Mouse (Mus musculus): Measurements from ENCODE around the gene Fam131a.
A peak's percentile ranks its signal among the peaks of the same experiment; 100 is the strongest.

Fam131a gene

DNA sequence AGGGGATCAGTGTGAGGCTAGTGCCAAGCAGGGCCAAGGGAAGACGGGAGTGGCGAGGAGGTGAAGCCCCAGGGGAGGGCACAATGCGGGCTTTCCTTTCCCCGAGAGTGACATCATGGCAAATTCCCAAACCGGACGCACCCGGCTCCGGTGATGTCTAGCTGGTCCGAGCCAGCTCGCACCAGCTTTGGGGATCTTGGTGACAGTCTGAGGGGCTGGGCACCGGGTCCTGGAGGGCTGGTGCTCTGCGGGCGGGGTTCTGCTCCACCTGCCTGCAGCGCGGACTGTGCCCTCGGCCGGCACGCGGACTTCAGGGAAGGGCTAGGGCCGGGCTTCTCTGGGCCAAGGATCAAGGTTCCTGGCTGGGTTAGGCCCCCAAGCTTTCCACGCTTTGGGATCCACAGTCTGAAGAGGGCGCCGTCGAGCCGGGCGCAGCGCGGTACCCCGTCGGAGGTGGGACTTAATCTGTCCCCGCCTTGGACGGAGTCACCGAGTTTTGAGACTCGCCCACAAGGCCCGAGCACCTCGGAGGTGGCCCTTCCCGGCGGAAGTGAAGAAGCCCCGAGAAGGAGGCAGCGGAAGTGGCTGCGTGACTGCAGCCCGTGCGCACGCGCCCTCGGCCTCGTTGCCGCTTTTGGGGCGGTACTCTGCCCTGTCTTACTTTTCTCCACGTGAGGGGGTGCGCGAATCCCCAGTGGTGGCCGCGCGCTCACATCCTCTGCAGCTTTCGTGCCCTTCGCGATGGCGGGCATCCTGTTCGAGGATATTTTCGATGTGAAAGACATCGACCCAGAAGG lies 24.3 kb downstream of the Fam131a start, which contains the start of the genes Polr2h and Clcn2:
Polr2h (plus strand) TSS at position 485 of the 797 bp plus-strand sequence.
Clcn2 (minus strand) TSS at position 566 of the 797 bp plus-strand sequence.
- DNase-seq, result peak; percentile 98

DNA sequence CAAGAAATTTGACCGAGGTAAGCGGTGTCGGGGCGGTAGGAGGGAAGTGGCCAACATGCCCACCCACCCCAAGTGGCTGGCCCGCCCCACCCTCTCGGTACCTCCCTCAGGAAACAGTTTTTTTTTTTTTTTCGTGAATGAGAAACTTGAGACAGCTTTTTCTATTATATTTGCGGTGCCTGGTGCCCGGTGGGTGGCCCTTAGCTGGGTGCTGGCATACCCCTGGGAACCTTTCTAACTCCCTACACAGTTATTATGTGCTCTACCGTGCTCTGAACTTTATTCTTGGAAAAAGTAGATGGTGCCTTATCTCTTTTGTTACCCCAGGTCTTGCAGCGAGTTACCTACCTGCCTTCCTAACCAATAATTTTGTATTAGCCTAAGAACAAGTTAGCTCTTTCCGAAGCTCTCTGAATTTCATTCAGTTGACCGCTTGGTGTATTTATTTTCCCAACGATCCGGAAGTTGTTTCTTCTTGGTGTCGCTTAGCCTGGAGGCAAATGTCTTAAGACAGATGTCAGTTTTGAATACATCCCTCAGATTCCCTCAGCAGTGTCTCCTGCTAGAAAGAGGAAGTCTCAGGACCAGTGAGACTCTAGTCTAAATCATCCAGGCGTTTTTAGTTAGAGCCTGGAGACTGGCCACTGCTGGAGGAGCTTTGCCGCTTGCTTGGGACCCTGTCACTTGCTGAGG lies 25.1 kb downstream of the Fam131a start:
- DNase-seq, result no peak

DNA sequence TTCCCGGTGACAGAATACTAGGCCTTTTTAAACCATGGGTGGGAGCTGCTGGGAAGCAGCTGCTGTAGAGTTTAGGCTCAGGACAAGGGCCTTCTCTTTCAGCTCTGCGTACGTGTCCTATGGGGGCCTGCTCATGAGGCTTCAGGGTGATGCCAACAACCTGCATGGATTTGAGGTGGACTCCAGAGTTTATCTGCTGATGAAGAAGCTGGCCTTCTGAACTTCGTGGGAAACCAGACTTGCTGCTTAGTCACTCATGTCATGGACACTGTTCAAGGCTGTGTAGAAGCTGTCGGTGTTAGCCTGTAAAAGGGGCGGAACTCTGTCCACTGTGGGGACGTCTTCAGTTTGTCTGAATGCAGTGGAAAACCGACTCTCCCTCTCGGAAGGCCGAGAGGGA lies 28.8 kb downstream of the Fam131a start:
- DNase-seq, result no peak

DNA sequence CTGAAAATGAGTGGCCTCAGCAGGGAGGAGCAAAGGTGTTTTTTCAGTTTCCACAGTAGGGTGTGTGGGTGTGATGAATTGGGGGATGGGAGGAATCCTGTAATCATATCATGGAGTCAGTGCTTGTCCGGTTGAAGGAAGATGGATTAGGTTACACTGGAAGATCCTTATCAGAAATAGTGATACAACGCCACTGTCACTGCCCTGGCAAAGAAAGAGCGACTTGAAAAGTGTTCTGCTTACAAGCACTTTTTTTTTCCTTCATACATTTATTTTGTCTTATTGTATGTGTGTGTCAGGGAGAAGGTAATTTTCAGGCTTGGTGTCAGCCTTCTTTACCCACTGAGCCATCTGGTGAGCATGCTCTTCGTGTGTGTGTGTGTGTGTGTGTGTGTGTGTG lies 29.7 kb downstream of the Fam131a start:
- DNase-seq, result no peak

DNA sequence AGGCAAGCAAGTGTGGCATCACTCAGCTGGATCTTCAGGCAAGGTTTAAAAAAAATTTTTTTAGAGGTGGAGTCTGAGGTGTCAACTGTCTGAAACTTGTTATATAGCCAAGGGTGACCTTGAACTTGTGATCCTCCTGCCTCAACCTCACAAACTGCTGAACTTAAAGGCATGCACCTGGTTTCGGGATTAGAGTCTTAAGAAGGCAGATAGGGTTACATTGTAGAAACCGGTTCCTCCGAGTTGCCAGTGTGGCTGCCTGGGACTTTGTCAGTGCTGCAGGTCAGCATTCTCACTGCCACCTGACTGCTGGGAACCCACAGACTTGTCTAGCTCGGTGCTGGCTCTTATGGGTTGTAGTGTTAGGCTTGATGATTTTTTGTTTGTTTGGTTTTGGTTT lies 30.2 kb downstream of the Fam131a start:
- no peak for DNase-seq

DNA sequence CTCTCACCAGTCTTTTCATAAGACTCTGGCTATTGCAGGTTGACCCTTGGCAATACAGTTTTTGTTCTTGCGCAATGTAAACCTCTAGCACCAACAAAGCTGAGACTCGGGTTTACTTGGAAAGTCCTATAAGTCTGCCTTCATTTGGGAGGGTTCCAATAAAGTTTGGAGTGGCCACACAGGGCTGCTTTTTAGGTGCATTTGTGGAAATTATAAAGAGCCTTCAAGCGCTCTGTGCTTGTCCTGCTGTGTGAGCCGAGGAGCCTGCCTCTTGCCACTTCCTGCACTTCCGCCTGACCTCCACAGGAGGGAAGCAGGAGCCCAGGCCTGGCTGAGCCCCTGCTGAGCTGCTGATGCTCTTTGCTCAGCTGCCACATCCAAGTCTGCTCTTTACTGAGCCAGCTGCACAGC lies 31.3 kb downstream of the Fam131a start:
- peak; percentile 63 for DNase-seq

DNA sequence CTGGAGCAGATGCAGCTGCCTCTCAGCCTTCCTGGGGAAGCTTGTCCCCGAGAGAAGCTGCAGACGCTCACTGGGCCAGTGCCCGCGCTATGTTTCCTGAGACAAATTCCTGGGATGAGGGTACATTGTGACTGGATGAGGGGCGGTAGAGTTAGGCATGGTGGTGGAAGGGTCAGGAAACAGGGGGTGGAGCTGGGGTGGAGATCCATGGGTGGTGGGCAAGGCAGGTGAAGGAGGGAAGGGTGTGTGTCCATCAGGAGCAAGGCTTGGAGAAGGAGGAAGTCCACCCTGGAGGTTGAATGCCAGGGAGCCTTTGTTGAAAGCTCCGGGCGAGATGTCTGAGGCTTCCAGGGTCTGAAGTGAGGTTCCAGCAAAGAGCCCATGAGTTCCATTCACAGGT lies 32.3 kb downstream of the Fam131a start:
- DNase-seq, result no peak

DNA sequence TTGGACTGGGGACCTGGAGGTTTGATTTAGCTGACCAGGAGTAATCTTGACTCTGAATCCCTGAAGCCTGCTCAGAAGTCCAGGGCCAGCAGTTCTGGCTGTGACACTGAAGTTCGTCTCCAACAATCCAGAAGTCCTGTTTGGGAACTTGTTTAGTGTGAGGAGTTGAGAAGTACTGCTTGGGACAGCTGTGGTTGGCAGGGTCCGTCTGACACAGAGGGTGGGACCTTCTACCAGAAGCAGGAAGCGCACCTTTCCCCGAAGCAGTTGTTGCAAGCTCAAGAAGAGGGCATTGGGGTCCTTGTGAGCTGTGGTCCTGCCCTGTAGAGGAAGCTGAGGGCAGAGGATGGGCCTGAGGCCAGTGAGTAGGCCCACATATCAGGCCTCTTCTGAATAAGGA lies 32.7 kb downstream of the Fam131a start:
- no peak for DNase-seq

DNA sequence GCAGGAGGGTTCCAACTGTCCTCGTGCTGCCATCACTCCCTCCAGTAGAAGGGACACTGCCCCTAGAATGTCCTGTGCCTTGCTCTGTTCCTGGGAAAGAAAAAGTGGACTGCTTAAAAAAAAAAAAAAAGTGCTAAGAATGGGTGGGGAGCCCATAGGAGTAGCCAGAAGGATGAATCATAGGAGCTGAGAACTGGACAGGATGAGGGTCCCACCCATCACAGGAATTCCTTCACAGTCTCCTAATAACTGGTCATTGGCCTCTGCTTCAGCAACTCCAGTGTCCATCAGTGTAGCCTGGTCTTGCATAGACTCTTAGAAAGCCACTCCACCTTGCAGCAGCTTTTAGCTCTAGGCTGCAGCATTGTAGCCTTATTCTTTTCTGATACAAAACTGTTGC lies 33.3 kb downstream of the Fam131a start:
- no peak for DNase-seq

DNA sequence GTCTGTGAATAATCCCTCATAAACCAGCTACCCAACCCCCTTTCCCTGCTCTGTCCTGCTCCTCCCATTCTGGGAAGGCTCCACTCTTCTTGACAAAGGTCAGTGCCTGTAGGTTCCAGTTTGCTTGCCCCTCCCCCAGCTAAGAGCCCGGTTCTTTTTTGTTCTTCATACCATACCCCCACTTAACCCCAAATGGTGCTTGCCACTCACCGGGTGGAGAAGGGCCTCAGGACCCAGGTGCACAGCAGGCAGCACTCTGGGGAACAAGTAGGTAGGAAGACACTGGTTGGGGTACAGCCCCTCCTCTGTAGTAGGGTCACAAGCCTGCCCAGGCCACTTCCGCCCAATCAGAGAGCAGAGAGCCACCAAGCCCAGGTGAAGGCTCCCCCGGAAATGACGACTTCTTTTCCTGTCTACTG lies 37.3 kb downstream of the Fam131a start:
- DNase-seq, result no peak

DNA sequence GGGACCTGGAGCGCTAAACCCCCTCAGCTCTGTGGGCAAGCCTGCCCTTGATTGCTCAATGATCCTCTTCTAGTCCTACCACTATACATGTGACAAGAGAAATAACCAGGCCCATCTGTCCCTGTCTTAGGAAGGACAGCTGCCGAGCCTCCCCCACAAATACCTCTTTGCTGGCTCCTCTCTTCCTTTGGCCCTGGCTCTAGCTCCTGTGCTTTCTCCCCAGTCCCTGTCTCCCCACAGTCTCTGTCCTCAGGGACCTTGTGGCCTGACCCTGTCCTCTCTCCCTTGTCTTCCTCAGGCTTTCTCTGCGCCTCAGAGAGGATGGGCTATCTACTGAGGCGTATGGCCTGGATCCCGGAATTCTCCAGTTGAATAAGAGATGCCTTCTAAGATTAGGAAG lies 38.6 kb downstream of the Fam131a start:
- DNase-seq, result no peak

DNA sequence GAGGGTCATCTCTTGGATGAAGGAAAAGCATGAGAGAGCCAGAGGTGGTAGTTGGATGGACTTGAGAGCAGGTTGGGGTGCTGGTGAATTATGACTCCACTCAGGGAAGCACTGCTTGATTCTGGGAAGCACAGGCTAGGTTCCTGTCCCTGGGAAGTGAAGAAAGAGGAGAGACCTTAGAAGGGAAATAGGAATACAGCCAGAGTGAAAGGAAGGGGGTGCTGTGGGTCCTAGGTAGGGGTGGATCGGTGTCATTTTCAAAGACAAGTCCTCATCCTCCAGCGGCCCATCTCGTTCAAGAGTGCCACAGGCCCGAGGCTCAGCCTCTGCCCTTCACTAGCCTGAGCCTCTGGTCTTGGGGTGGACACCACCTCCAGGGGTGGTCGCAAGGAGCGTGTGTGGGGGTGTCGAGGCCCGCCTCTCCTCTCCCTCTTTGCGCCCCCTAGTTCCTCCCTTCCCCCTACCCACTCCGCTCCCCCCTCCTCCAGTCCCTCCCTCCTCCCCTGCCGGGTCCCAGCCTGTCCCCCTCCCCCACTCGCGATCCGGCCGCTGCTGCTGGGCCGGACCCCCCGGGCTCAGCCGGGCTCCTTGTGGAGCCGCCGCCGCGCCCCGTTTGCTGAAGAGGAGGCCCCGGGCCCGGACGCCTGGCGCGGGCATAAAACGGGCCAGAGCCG lies 39.3 kb downstream of the Fam131a start:
- no peak for DNase-seq

DNA sequence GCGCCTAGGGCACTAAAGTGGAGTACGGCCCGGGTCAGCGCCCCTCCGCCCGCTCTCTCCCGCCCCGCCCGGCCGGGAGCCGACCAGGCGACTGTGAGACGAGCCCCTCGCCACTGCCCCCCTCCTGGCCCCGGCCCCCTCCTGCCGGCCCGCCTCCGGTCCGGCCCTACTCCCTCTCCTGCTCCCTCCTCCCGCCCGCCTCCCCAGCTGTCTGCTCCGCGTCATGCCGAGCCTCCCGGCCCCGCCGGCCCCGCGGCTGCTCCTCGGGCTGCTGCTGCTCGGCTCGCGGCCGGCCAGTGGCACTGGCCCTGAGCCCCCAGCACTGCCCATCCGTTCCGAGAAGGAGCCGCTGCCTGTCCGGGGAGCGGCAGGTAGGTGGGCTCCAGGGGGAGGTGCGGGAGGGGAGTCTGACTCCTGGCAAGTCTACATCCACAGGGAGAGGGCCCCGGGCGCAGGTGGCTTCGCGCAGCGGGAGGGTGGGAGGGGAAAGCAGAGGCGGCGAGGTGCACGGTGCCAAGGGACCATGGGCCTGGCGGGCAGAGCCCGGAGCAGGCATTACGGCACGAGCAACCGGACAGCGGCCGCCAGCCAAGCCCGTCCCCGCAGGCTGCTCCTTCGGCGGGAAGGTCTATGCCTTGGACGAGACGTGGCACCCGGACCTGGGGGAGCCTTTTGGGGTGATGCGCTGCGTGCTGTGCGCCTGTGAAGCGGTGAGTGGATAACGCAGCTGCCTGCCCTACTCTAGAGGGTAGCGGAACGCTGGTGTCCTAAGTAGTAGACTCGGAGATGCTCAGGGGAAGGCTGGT lies 40.1 kb downstream of the Fam131a start, which contains the start of gene Chrd:
Chrd (plus strand) TSS at position 203 of the 806 bp plus-strand sequence.
- no peak for DNase-seq

DNA sequence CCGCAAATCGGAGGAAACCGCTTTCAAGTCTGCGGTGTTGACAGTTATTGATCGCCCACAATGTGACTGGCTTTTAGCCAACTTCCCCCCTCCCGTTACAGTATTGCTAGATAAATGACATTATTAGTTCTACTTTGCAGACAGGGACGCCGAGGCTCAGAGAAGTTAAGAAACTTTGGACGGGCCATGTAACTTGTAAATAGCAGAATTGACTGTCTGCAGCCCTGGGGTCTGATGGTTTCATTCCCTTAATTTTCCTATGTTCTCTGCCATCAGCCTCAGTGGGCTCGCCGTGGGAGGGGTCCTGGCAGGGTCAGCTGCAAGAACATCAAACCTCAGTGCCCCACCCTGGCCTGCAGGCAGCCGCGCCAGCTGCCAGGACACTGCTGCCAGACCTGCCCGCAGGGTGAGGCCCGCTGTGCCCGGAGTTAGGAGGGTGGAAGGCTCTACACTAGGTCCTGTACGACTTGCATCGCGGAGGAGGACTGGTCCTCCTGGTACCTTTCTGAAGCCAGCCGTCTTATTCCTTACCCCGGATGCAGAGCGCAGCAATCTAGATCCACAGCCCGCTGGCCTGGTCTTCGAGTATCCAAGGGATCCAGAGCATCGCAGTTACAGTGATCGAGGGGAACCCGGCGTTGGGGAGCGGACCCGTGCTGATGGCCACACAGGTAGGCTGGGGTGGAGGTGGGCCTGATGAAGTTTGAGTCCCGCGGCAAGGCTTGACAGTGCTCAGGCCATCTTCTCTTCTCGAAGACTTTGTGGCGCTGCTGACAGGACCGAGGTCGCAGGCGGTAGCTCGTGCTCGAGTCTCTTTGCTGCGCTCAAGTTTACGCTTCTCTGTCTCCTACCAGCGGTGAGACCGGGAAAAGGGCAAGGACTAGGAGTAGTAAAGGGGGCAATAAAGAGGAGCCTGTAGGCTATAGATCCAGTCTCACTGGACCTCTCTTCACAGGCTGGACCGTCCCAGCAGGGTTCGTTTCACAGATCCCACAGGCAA lies 41.0 kb downstream of the Fam131a start, which contains the start of gene Thpo:
Thpo (minus strand) TSS at position 781 of the 1,000 bp plus-strand sequence.
- no peak for DNase-seq

DNA sequence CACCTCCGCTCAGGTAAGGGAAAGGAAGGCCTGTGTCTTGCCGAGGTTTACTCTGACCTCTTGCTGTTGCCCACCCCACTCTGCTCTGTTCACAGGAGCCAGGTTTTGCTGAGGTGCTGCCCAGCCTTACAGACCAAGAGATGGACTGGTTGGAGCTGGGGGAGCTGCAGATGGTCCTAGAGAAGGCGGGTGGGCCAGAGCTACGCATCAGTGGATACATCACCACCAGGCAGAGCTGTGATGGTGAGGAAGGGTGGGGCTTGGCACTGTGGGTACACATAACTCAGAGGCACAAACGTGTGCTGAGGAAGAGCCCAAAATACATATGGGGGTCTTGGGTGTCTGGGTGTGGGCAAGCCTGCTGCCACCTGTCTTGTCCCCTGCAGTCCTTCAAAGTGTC lies 42.6 kb downstream of the Fam131a start:
- no peak for DNase-seq

DNA sequence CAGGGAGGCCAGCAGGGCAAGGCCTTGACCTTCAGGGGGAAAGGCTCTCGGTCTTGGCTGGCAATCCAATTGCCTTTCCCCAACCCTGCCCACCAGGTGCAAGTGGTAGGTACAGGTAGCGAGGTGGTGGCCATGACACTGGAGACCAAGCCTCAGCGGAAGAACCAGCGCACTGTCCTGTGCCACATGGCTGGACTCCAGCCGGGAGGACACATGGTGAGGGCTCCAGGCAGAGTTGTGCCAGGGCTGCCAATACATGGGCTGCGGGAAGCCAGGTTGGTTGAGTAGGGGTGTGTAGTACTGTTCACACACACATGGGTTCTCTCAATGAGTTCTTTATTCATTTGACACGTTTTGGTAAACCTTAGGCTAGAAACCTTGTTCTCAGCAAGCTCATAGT lies 43.1 kb downstream of the Fam131a start:
- DNase-seq, result no peak

DNA sequence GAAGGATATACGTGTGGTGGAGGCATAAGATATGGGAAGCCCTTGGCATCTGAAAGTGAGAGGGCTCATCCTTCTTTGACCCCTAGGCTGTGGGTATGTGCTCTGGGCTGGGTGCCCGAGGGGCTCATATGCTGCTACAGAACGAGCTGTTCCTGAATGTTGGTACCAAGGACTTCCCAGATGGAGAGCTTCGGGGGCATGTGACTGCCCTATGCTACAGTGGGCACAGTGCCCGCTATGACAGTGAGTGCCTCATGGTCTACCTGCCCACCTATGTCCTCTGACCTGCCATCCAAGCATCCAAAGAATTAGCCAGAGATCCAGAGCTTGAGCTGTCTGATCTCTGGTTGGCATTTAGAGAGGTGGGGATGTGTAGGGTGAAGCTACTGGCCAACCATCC lies 43.8 kb downstream of the Fam131a start:
- DNase-seq, result no peak

DNA sequence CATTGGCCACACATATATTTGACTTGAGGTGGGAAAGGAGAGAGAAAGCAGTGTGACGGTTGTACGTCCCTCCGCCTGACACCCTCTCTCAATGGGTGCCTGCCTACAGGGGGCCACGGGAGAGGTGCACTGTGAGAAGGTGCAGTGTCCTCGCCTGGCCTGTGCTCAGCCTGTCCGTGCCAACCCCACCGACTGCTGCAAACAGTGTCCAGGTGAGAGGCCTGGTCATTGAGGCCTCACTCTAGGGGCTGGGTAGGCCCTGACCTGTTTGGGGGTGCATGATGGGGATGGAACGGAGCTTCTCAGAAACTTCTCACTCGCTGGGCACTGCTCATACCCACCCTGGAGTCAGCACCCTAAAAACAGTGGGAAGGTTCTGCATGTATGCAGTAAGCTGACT lies 46.8 kb downstream of the Fam131a start:
- no peak for DNase-seq

DNA sequence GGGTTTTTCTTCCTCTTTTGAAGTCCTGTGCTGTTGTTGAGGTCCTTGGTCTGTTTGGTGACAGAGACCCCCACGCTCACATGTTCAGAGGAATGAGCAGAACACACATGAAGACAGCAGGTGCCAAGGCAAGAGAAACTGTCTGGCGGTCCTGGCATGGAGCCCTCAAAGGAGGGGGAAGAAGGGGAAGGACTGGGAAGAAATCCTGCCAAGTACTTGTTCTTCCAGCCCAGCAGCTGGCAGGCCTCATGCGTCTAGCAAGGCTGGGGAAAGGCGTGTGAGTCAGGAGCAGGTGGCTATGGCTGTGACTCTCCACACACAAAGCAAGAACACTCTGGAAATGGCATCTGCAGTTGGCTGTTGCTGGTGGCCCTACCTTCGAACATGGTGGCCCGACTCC lies 53.6 kb downstream of the Fam131a start:
- no peak for DNase-seq

DNA sequence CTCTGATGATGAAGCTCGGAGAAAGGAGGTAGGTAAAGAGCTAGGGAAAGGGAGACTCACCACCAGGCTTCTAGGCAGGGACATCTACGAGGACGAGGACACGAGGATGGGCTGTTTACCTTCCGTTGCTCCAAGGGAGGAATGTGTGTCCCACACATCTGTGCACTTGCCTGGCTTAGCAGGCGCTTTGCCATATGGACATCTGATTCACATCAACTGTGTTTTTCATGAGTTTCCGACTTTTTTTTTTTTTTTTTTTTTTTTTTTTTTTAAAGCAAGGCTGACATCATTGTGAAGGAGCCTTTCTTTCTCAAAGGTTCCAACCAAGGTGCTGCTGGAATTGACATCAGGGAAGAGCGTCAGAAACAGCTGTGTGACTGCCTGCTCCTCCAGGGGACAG lies 57.5 kb downstream of the Fam131a start:
- no peak for DNase-seq
